Mouse (Mus musculus) central nervous system, embryonic 18 days (tissue): ENCODE data around the gene C4b. TPM values are rescaled to one million over a fixed set of nuclear protein-coding genes. Genes with fewer than 3 reads are reported as not detected.

ENCODE experiments used
- polyA plus RNA-seq: library from polyadenylated mRNA; depleted of rRNA; stranded (reverse); fragments of >200 nt; gene quantifications from 2 replicates; pipeline ENCODE4 v1.2.3, GENCODE M21; 2012; rRNA removed

The C4b gene
- 0.63 and 1.0 TPM in 2 replicates for polyA plus RNA-seq

GRCm38 (mm10) chr17:34743719-34744118 lies at the start of gene C4b:
Gene C4b (minus strand): TSS chr17:34743882.

Other genes starting within 250 kb of the C4b start
- gene Btnl6, start 226.5 kb downstream of the C4b start, polyA plus RNA-seq, result not detected in 2 replicates
- 6.4 and 8.1 TPM in 2 replicates for gene Notch4, start 179.6 kb downstream of the C4b start, polyA plus RNA-seq
- gene Gpsm3, start 154.1 kb downstream of the C4b start, polyA plus RNA-seq, result 1.9 and 2.2 TPM in 2 replicates
- gene Pbx2, start 152.6 kb downstream of the C4b start, polyA plus RNA-seq, result 66.5 and 66.7 TPM in 2 replicates
- gene Ager, start 146.0 kb downstream of the C4b start, polyA plus RNA-seq, result 3.8 and 4.2 TPM in 2 replicates
- gene Rnf5, start 140.2 kb downstream of the C4b start, polyA plus RNA-seq, result 199 and 200 TPM in 2 replicates
- 209 and 219 TPM in 2 replicates for gene Agpat1, start 139.6 kb downstream of the C4b start, polyA plus RNA-seq
- 5.5 and 12.4 TPM in 2 replicates for gene Egfl8, start 127.9 kb downstream of the C4b start, polyA plus RNA-seq
- gene Ppt2, start 115.4 kb downstream of the C4b start, polyA plus RNA-seq, result 22.4 and 24.5 TPM in 2 replicates
- 66.0 and 82.7 TPM in 2 replicates for gene Prrt1, start 114.3 kb downstream of the C4b start, polyA plus RNA-seq
- gene Fkbpl, start 99.1 kb downstream of the C4b start, polyA plus RNA-seq, result 5.0 and 5.4 TPM in 2 replicates
- gene Atf6b, start 96.7 kb downstream of the C4b start, polyA plus RNA-seq, result 95.0 and 101 TPM in 2 replicates
- gene Tnxb, start 73.3 kb downstream of the C4b start, polyA plus RNA-seq, result 1.2 and 1.4 TPM in 2 replicates
- gene Cyp21a1, start 60.7 kb upstream of the C4b start, polyA plus RNA-seq, result 0.08 TPM in 1 of 2 replicates, not detected in the other
- gene Stk19, start 93.1 kb upstream of the C4b start, polyA plus RNA-seq, result 75.7 and 76.3 TPM in 2 replicates
- 61.1 and 67.6 TPM in 2 replicates for gene Dxo, start 93.1 kb upstream of the C4b start, polyA plus RNA-seq
- 89.7 and 90.9 TPM in 2 replicates for gene Skiv2l, start 106.3 kb upstream of the C4b start, polyA plus RNA-seq
- 50.7 and 54.7 TPM in 2 replicates for gene Nelfe, start 106.5 kb upstream of the C4b start, polyA plus RNA-seq
- 0.29 and 2.0 TPM in 2 replicates for gene Cfb, start 118.6 kb upstream of the C4b start, polyA plus RNA-seq
- gene Zbtb12, start 135.6 kb upstream of the C4b start, polyA plus RNA-seq, result 73.3 and 74.1 TPM in 2 replicates
- gene Gm20547, start 138.2 kb upstream of the C4b start, polyA plus RNA-seq, result 0.29 TPM in 1 of 2 replicates, not detected in the other
- 2.4 and 3.2 TPM in 2 replicates for gene C2, start 154.4 kb upstream of the C4b start, polyA plus RNA-seq
- 311 and 328 TPM in 2 replicates for gene Ehmt2, start 154.6 kb upstream of the C4b start, polyA plus RNA-seq
- 0.04 and 0.06 TPM in 2 replicates for gene Slc44a4, start 170.6 kb upstream of the C4b start, polyA plus RNA-seq
- gene Neu1, start 187.4 kb upstream of the C4b start, polyA plus RNA-seq, result 30.5 and 30.9 TPM in 2 replicates
- 8.8 and 9.7 TPM in 2 replicates for gene Hspa1b, start 215.4 kb upstream of the C4b start, polyA plus RNA-seq
- not detected in 2 replicates for gene Gm20481, start 226.0 kb upstream of the C4b start, polyA plus RNA-seq
- gene Hspa1a, start 228.3 kb upstream of the C4b start, polyA plus RNA-seq, result 13.2 and 13.5 TPM in 2 replicates
- 0.62 and 0.90 TPM in 2 replicates for gene Hspa1l, start 228.8 kb upstream of the C4b start, polyA plus RNA-seq
- gene Lsm2, start 238.0 kb upstream of the C4b start, polyA plus RNA-seq, result 93.6 and 101 TPM in 2 replicates